Mouse (Mus musculus) lung, postnatal 0 days (tissue): ENCODE data around the gene Runx2. TPM values are rescaled to one million over a fixed set of nuclear protein-coding genes. Genes with fewer than 3 reads are reported as not detected.

Experiments used
- ATAC-seq: fragments of 200-750 bp; cut with Nextera tagmentation; 2 replicates; pipeline ENCODE4 v1.8.0; 2017; ENCODE audit warnings: moderate library complexity
- DNase-seq: peaks from one replicate; pipeline ENCODE4 v3.0.0-alpha.2; 2016; ENCODE audit warnings: low spot score
- H3K27ac ChIP-seq: fragments of 300-500 bp; sonication (generic); 2 replicates; pipeline ENCODE4 v1.5.1; 2014; ENCODE audit warnings: antibody characterized with exemption, mild to moderate bottlenecking, low read length, mixed read lengths
- H3K27me3 ChIP-seq: fragments of 300-500 bp; sonication (generic); replicated peaks from 2 replicates; pipeline ENCODE4 v1.6.1; 2014; ENCODE audit warnings: low read length, mixed read lengths; ENCODE audit not compliant: insufficient read depth
- H3K36me3 ChIP-seq: fragments of 300-500 bp; sonication (generic); 2 replicates; pipeline ENCODE4 v1.6.1; 2014; ENCODE audit warnings: low read length, mixed read lengths; ENCODE audit not compliant: insufficient read depth
- H3K4me1 ChIP-seq: fragments of 300-500 bp; sonication (generic); 2 replicates; pipeline ENCODE4 v1.6.1; 2014; ENCODE audit warnings: antibody characterized with exemption, low read depth, low read length, mixed read lengths; ENCODE audit not compliant: insufficient read depth
- H3K4me2 ChIP-seq: fragments of 300-500 bp; sonication (generic); replicated peaks from 2 replicates; pipeline ENCODE4 v1.6.1; 2014; ENCODE audit warnings: low read depth, mild to moderate bottlenecking, low read length, moderate library complexity, mixed read lengths
- H3K4me3 ChIP-seq: fragments of 300-500 bp; sonication (generic); 2 replicates; pipeline ENCODE4 v1.5.1; 2014; ENCODE audit warnings: low read depth, low read length
- H3K9ac ChIP-seq: fragments of 300-500 bp; sonication (generic); replicated peaks from 2 replicates; pipeline ENCODE4 v1.6.1; 2014; ENCODE audit warnings: low read depth, mild to moderate bottlenecking
- H3K9me3 ChIP-seq: fragments of 300-500 bp; sonication (generic); 2 replicates; pipeline ENCODE4 v1.6.1; 2016; ENCODE audit warnings: low read length, mixed read lengths
- CTCF ChIP-seq: IDR thresholded peaks from 2 replicates; pipeline ENCODE4 v1.5.1; 2016; ENCODE audit warnings: antibody characterized with exemption, mild to moderate bottlenecking
- EP300 ChIP-seq: IDR thresholded peaks from 2 replicates; pipeline ENCODE4 v1.6.1; 2016; ENCODE audit warnings: antibody characterized with exemption, mild to moderate bottlenecking, control low read depth
- WGBS: fragments of 180-500 bp; shearing (Covaris S2); extraction: QIAGEN DNeasy Blood & Tissue Kit; methylation state at CpG from one replicate; pipeline ENCODE4 v1.1.7; 2014; 5-methylcytosine and 5-hydroxymethylcytosine counted together
- polyA plus RNA-seq: library from polyadenylated mRNA; unstranded; fragments of >200 nt; fragmentation: Nextera tagmentation; extraction: Ambion mirVana; gene quantifications from 2 replicates; pipeline ENCODE4 v1.2.1, GENCODE M21; 2015

The Runx2 gene
- polyA plus RNA-seq, 1 experiment from 2014 or later, result 1.1 TPM

GRCm38 (mm10) chr17:44518156-44518555 lies 296.4 kb downstream of the Runx2 start:
- no peak for ATAC-seq
- H3K9me3 ChIP-seq, result no peaks in the 10 kb centered on the region
- H3K27ac ChIP-seq, result no peak overlapping the region
- 87% methylated on average over 6 of the region's 6 CpGs for WGBS
- no peaks in the 10 kb centered on the region for H3K4me1 ChIP-seq
- no peak for TF ChIP-seq EP300
- no peak for TF ChIP-seq CTCF
- no peaks in the 10 kb centered on the region for H3K36me3 ChIP-seq
- no peak overlapping the region for H3K4me2 ChIP-seq
- H3K4me3 ChIP-seq, result no peak overlapping the region
- DNase-seq, result no peak
- H3K27me3 ChIP-seq, result no peaks in the 10 kb centered on the region
- H3K9ac ChIP-seq, result no peak overlapping the region

- no peak overlapping the region for H3K4me2 ChIP-seq
- DNase-seq (no peak), ATAC-seq (no peak)
- TF ChIP-seq CTCF, result no peak
- TF ChIP-seq EP300, result no peak
- H3K36me3 ChIP-seq, result no peaks in the 10 kb centered on the region
- no peak overlapping the region for H3K4me3 ChIP-seq
- no peaks in the 10 kb centered on the region for H3K4me1 ChIP-seq
- no peaks in the 10 kb centered on the region for H3K9me3 ChIP-seq
- 41% methylated on average over 7 of the region's 7 CpGs for WGBS
- H3K9ac ChIP-seq, result no peak overlapping the region
- no peaks in the 10 kb centered on the region for H3K27me3 ChIP-seq
- no peak overlapping the region for H3K27ac ChIP-seq
Observed at GRCm38 (mm10) chr17:44508198-44508715, 306.3 kb downstream of the Runx2 start.

- no peak for ATAC-seq
- no peaks in the 10 kb centered on the region for H3K27me3 ChIP-seq
Observed at GRCm38 (mm10) chr17:44507741-44508140, 306.9 kb downstream of the Runx2 start.

GRCm38 (mm10) chr17:44506524-44506923 lies 308.1 kb downstream of the Runx2 start:
- TF ChIP-seq EP300 (no peak), CTCF (no peak)

More at GRCm38 (mm10) chr17:44507741-44508140, 306.9 kb downstream of the Runx2 start:
- Histone ChIP-seq H3K36me3 (no peaks in the 10 kb centered on the region), H3K4me2 (no peak overlapping the region), H3K9me3 (no peaks in the 10 kb centered on the region), H3K9ac (no peak overlapping the region), H3K4me3 (no peak overlapping the region), H3K27ac (no peak overlapping the region), H3K4me1 (no peaks in the 10 kb centered on the region)
- 78% methylated on average over 3 of the region's 3 CpGs for WGBS
- no peak for DNase-seq
- TF ChIP-seq EP300, result no peak
- no peak for TF ChIP-seq CTCF

GRCm38 (mm10) chr17:44504794-44505317 lies 309.7 kb downstream of the Runx2 start:
- Histone ChIP-seq H3K27me3 (no peaks in the 10 kb centered on the region), H3K27ac (no peak overlapping the region), H3K4me2 (no peak overlapping the region), H3K4me1 (no peaks in the 10 kb centered on the region), H3K9ac (no peak overlapping the region), H3K9me3 (no peaks in the 10 kb centered on the region), H3K4me3 (no peak overlapping the region), H3K36me3 (no peaks in the 10 kb centered on the region)
- DNase-seq (no peak), ATAC-seq (no peak)
- 86% methylated on average over 10 of the region's 10 CpGs for WGBS
- no peak for TF ChIP-seq CTCF
- TF ChIP-seq EP300, result no peak

More at GRCm38 (mm10) chr17:44506524-44506923, 308.1 kb downstream of the Runx2 start:
- Histone ChIP-seq H3K9me3 (no peaks in the 10 kb centered on the region), H3K4me1 (no peaks in the 10 kb centered on the region), H3K9ac (no peak overlapping the region), H3K36me3 (no peaks in the 10 kb centered on the region), H3K27ac (no peak overlapping the region), H3K4me3 (no peak overlapping the region), H3K27me3 (no peaks in the 10 kb centered on the region), H3K4me2 (no peak overlapping the region)
- DNase-seq, result no peak
- no peak for ATAC-seq
- WGBS, result 74% methylated on average over 3 of the region's 3 CpGs

GRCm38 (mm10) chr17:44502176-44502575 lies 312.4 kb downstream of the Runx2 start:
- no peak for DNase-seq
- no peak overlapping the region for H3K4me3 ChIP-seq
- no peaks in the 10 kb centered on the region for H3K4me1 ChIP-seq
- no peaks in the 10 kb centered on the region for H3K36me3 ChIP-seq
- WGBS, result 79% methylated on average over 5 of the region's 5 CpGs
- no peak overlapping the region for H3K4me2 ChIP-seq
- no peak for ATAC-seq
- no peak overlapping the region for H3K9ac ChIP-seq
- no peaks in the 10 kb centered on the region for H3K27me3 ChIP-seq
- no peak for TF ChIP-seq EP300
- H3K9me3 ChIP-seq, result no peaks in the 10 kb centered on the region
- H3K27ac ChIP-seq, result no peak overlapping the region
